Mouse (Mus musculus) heart, postnatal 0 days (tissue): ENCODE results near the gene Atg101.

ENCODE experiments used
- CTCF ChIP-seq: IDR thresholded peaks from 2 replicates; pipeline ENCODE4 v1.5.1; 2016; ENCODE audit warnings: antibody characterized with exemption, control low read depth, low read depth
- EP300 ChIP-seq: IDR thresholded peaks from 2 replicates; pipeline ENCODE4 v1.6.1; 2016; ENCODE audit warnings: antibody characterized with exemption, low read depth

DNA sequence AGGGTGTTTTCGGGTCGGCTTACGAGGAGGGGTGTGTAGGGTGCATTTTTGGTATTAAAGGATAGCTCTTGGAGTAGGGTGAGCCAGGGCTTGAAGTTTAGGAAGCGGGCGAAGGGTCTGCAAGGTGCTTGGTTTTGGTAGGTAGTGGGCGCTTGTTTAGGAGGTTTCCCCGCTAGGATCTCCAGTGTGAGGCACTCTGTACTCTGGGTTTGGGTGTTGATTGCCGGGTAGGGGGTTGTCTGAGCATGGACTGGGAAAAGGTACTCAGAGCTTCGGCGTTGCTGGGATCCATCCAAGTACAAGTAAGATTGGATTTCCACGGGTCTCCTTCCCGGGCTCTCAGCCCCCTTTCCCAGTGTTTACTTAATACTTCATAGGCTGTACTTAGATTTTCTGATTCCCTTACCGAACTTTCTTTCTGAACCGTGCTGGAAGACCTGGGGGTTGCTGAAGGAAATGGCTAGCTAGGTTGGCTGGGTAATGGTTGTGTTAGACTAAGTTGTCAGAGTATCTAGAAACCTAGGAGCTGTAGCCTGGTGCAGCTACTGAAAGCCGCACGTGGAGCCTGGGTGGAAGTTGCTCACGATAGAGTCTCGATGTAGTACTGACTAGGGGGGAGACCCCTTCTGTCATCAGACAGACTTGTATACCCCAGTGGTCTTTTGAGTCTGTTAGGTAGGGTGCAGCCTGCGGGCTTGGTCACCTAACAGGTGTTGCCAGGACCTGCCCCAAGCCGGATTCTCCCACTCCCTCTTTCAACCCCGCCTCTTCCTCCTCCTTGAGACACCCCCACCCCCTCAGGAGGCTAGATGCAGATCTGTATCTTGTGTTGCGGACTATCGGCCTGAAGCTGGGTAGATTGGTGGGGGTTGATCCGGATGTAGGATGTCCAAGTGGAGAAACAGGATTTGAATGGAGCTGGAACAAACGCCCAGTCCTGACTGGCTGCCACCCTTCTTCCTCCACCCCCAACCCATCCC is 16.7 kb upstream of the Atg101 start:
- TF ChIP-seq CTCF (no peak), EP300 (no peak)
